Mouse (Mus musculus): ENCODE results near the gene Ppp4c. TPM values are rescaled to one million over a fixed set of nuclear protein-coding genes. Genes with fewer than 3 reads are reported as not detected.
A peak's percentile ranks its signal among the peaks of the same experiment; 100 is the strongest.

The Ppp4c gene
- polyA plus RNA-seq, 1 experiment, result 113 TPM

- Histone ChIP-seq H3K79me2 (ENCODE audit: control insufficient read depth, insufficient read depth) (peaks cover 28% of the 10 kb centered on the region), H3K36me3 (ENCODE audit: control insufficient read depth, insufficient read depth) (peaks cover 23% of the 10 kb centered on the region), H3K4me3 (peak overlapping the region; percentile 89), H3K27me3 (ENCODE audit: control insufficient read depth, insufficient read depth, insufficient read length) (no peaks in the 10 kb centered on the region), H3ac (ENCODE audit: control insufficient read depth, insufficient read length) (peak overlapping the region; percentile 64), H3K4me2 (ENCODE audit: low read depth) (peak overlapping the region; percentile 87)
- TF ChIP-seq POLR2AphosphoS2 (IDR thresholded peaks at IDR 0.05; ENCODE audit: insufficient read length, low read depth) (peak; percentile 81), CEBPB (IDR thresholded peaks at IDR 0.05; ENCODE audit: insufficient read depth, poor library complexity, severe bottlenecking) (no peak), TCF3 (IDR thresholded peaks at IDR 0.05; ENCODE audit: insufficient read length, low read depth) (no peak), MAX (IDR thresholded peaks at IDR 0.05; ENCODE audit: low read depth) (no peak), POLR2A (IDR thresholded peaks at IDR 0.05; ENCODE audit: insufficient read length, low read depth) (peak; percentile 75), SRF (IDR thresholded peaks at IDR 0.05; ENCODE audit: control insufficient read depth, insufficient read length, low read depth) (no peak), USF1 (IDR thresholded peaks at IDR 0.05; ENCODE audit: low read depth) (no peak), TCF12 (IDR thresholded peaks at IDR 0.05; ENCODE audit: insufficient read depth, poor library complexity, severe bottlenecking) (no peak), E2F4 (IDR thresholded peaks at IDR 0.05; ENCODE audit: insufficient read depth) (no peak), MYOG (IDR thresholded peaks at IDR 0.05; ENCODE audit: control insufficient read depth in 1 of 3, insufficient read depth in 1 of 3, insufficient read length in 2 of 3, low read depth in 2 of 3) (peak in 1 of 3 experiments; percentile 55), REST (IDR thresholded peaks at IDR 0.05; ENCODE audit: insufficient read depth, insufficient read length) (no peak), MYOD1 (IDR thresholded peaks at IDR 0.05; ENCODE audit: control insufficient read depth in 1 of 3, insufficient read length in 2 of 3, low read depth in 2 of 3) (peak in 1 of 3 experiments; percentile 41)
Observed at GRCm38 (mm10) chr7:126799468-126800268, 7.4 kb upstream of the Ppp4c start.

- peak overlapping the region; percentile 89 for H3K4me3 ChIP-seq
- peaks cover 28% of the 10 kb centered on the region for H3K79me2 ChIP-seq (ENCODE audit: control insufficient read depth, insufficient read depth)
- H3K4me2 ChIP-seq (ENCODE audit: low read depth), result peak overlapping the region; percentile 96
- H3K27me3 ChIP-seq (ENCODE audit: control insufficient read depth, insufficient read depth, insufficient read length), result no peaks in the 10 kb centered on the region
- H3K36me3 ChIP-seq (ENCODE audit: control insufficient read depth, insufficient read depth), result peaks cover 30% of the 10 kb centered on the region
- TF ChIP-seq POLR2A (IDR thresholded peaks at IDR 0.05; ENCODE audit: insufficient read length, low read depth) (peak; percentile 99), MYOG (IDR thresholded peaks at IDR 0.05; ENCODE audit: control insufficient read depth in 1 of 3, insufficient read depth in 1 of 3, insufficient read length in 2 of 3, low read depth in 2 of 3) (peak in 1 of 3 experiments; percentile 7), TCF3 (IDR thresholded peaks at IDR 0.05; ENCODE audit: insufficient read length, low read depth) (no peak), REST (IDR thresholded peaks at IDR 0.05; ENCODE audit: insufficient read depth, insufficient read length) (peak; percentile 29), MYOD1 (IDR thresholded peaks at IDR 0.05; ENCODE audit: control insufficient read depth in 1 of 3, insufficient read length in 2 of 3, low read depth in 2 of 3) (peak in 1 of 3 experiments; percentile 16), CEBPB (IDR thresholded peaks at IDR 0.05; ENCODE audit: insufficient read depth, poor library complexity, severe bottlenecking) (no peak), MAX (IDR thresholded peaks at IDR 0.05; ENCODE audit: low read depth) (no peak), USF1 (IDR thresholded peaks at IDR 0.05; ENCODE audit: low read depth) (no peak), SRF (IDR thresholded peaks at IDR 0.05; ENCODE audit: control insufficient read depth, insufficient read length, low read depth) (peak; percentile 73), POLR2AphosphoS2 (IDR thresholded peaks at IDR 0.05; ENCODE audit: insufficient read length, low read depth) (peak; percentile 100), E2F4 (IDR thresholded peaks at IDR 0.05; ENCODE audit: insufficient read depth) (peak; percentile 12), TCF12 (IDR thresholded peaks at IDR 0.05; ENCODE audit: insufficient read depth, poor library complexity, severe bottlenecking) (no peak)
- peak overlapping the region; percentile 64 for H3ac ChIP-seq (ENCODE audit: control insufficient read depth, insufficient read length)
Observed at GRCm38 (mm10) chr7:126799050-126799467, 6.8 kb upstream of the Ppp4c start.

- H3K79me2 ChIP-seq (ENCODE audit: control insufficient read depth, insufficient read depth), result peaks cover 28% of the 10 kb centered on the region
- no peaks in the 10 kb centered on the region for H3K27me3 ChIP-seq (ENCODE audit: control insufficient read depth, insufficient read depth, insufficient read length)
- H3K4me3 ChIP-seq, result peak overlapping the region; percentile 89
- peak; percentile 20 for TF ChIP-seq POLR2A (IDR thresholded peaks at IDR 0.05; ENCODE audit: insufficient read length, low read depth)
- no peak for TF ChIP-seq CEBPB (IDR thresholded peaks at IDR 0.05; ENCODE audit: insufficient read depth, poor library complexity, severe bottlenecking)
- no peak for TF ChIP-seq REST (IDR thresholded peaks at IDR 0.05; ENCODE audit: insufficient read depth, insufficient read length)
- no peak for TF ChIP-seq TCF3 (IDR thresholded peaks at IDR 0.05; ENCODE audit: insufficient read length, low read depth)
- TF ChIP-seq SRF (IDR thresholded peaks at IDR 0.05; ENCODE audit: control insufficient read depth, insufficient read length, low read depth), result no peak
- TF ChIP-seq USF1 (IDR thresholded peaks at IDR 0.05; ENCODE audit: low read depth), result no peak
- peak; percentile 77 for TF ChIP-seq POLR2AphosphoS2 (IDR thresholded peaks at IDR 0.05; ENCODE audit: insufficient read length, low read depth)
- H3ac ChIP-seq (ENCODE audit: control insufficient read depth, insufficient read length), result peak overlapping the region; percentile 64
- H3K4me2 ChIP-seq (ENCODE audit: low read depth), result peak overlapping the region; percentile 96
- peaks cover 33% of the 10 kb centered on the region for H3K36me3 ChIP-seq (ENCODE audit: control insufficient read depth, insufficient read depth)
Observed at GRCm38 (mm10) chr7:126798127-126799049, 6.1 kb upstream of the Ppp4c start.

GRCm38 (mm10) chr7:126797411-126798126 is 5.3 kb upstream of the Ppp4c start, which contains the start of gene Fam57b:
Fam57b (plus strand) TSS chr7:126797668.
- H3K36me3 ChIP-seq (ENCODE audit: control insufficient read depth, insufficient read depth), result peaks cover 33% of the 10 kb centered on the region
- TF ChIP-seq USF1 (IDR thresholded peaks at IDR 0.05; ENCODE audit: low read depth) (no peak), POLR2A (IDR thresholded peaks at IDR 0.05; ENCODE audit: insufficient read length, low read depth) (peak; percentile 43), TCF3 (IDR thresholded peaks at IDR 0.05; ENCODE audit: insufficient read length, low read depth) (no peak), MYOG (IDR thresholded peaks at IDR 0.05; ENCODE audit: control insufficient read depth in 1 of 3, insufficient read depth in 1 of 3, insufficient read length in 2 of 3, low read depth in 2 of 3) (peak in 1 of 3 experiments; percentile 60), SRF (IDR thresholded peaks at IDR 0.05; ENCODE audit: control insufficient read depth, insufficient read length, low read depth) (no peak), MAX (IDR thresholded peaks at IDR 0.05; ENCODE audit: low read depth) (no peak), E2F4 (IDR thresholded peaks at IDR 0.05; ENCODE audit: insufficient read depth) (no peak), POLR2AphosphoS2 (IDR thresholded peaks at IDR 0.05; ENCODE audit: insufficient read length, low read depth) (peak; percentile 71)
- H3K4me2 ChIP-seq (ENCODE audit: low read depth), result peak within 1 kb of the TSS; percentile 96
- H3K4me3 ChIP-seq, result peak within 1 kb of the TSS; percentile 89
- peak within 1 kb of the TSS; percentile 64 for H3ac ChIP-seq (ENCODE audit: control insufficient read depth, insufficient read length)
- no peaks in the 10 kb centered on the region for H3K27me3 ChIP-seq (ENCODE audit: control insufficient read depth, insufficient read depth, insufficient read length)
- H3K79me2 ChIP-seq (ENCODE audit: control insufficient read depth, insufficient read depth), result peaks cover 28% of the 10 kb centered on the region
